Mouse (Mus musculus) neural tube, embryonic 14.5 days (tissue): ENCODE results near the gene Pkd1. TPM values are rescaled to one million over a fixed set of nuclear protein-coding genes. Genes with fewer than 3 reads are reported as not detected.

Source experiments
- ATAC-seq: fragments of 200-750 bp; cut with Nextera tagmentation; 2 replicates; pipeline ENCODE4 v1.8.0; 2017; ENCODE audit warnings: low read depth, mild to moderate bottlenecking, moderate TSS enrichment, moderate library complexity
- H3K27ac ChIP-seq: fragments of 300-500 bp; sonication (generic); 2 replicates; pipeline ENCODE4 v1.5.1; 2014; ENCODE audit warnings: low read depth, mild to moderate bottlenecking, control low read depth, low read length, moderate library complexity, mixed read lengths
- H3K27me3 ChIP-seq: fragments of 300-500 bp; sonication (generic); 2 replicates; pipeline ENCODE4 v1.6.1; 2014; ENCODE audit warnings: low read length; ENCODE audit not compliant: control insufficient read depth, insufficient read depth
- H3K36me3 ChIP-seq: fragments of 300-500 bp; sonication (generic); 2 replicates; pipeline ENCODE4 v1.6.1; 2014; ENCODE audit warnings: low read length, mixed read lengths; ENCODE audit not compliant: control insufficient read depth, insufficient read depth
- H3K4me1 ChIP-seq: fragments of 300-500 bp; sonication (generic); 2 replicates; pipeline ENCODE4 v1.6.1; 2014; ENCODE audit warnings: low read length; ENCODE audit not compliant: control insufficient read depth, insufficient read depth
- H3K4me2 ChIP-seq: fragments of 300-500 bp; sonication (generic); 2 replicates; pipeline ENCODE4 v1.6.1; 2014; ENCODE audit warnings: mild to moderate bottlenecking, low read depth, low read length, control low read depth
- H3K4me3 ChIP-seq: fragments of 300-500 bp; sonication (generic); 2 replicates; pipeline ENCODE4 v1.5.1; 2014; ENCODE audit warnings: low read depth, low read length, control low read depth, mixed read lengths
- H3K9ac ChIP-seq: fragments of 300-500 bp; sonication (generic); replicated peaks from 2 replicates; pipeline ENCODE4 v1.6.1; 2014; ENCODE audit warnings: low read depth, mild to moderate bottlenecking, control low read depth, low read length, mixed read lengths
- H3K9me3 ChIP-seq: fragments of 300-500 bp; sonication (generic); 2 replicates; pipeline ENCODE4 v1.6.1; 2016; ENCODE audit warnings: low read length; ENCODE audit not compliant: control insufficient read depth
- WGBS: fragments of 180-500 bp; shearing (Covaris S2); extraction: QIAGEN DNeasy Blood & Tissue Kit; methylation state at CpG from one replicate; pipeline ENCODE4 v1.1.7; 2014; 5-methylcytosine and 5-hydroxymethylcytosine counted together
- polyA plus RNA-seq: library from polyadenylated mRNA; unstranded; fragments of >200 nt; fragmentation: Nextera tagmentation; extraction: Ambion mirVana; gene quantifications from 2 replicates; pipeline ENCODE4 v1.2.1, GENCODE M21; 2014

The Pkd1 gene
- polyA plus RNA-seq, 1 experiment from 2014 or later, result 30.8 TPM

DNA sequence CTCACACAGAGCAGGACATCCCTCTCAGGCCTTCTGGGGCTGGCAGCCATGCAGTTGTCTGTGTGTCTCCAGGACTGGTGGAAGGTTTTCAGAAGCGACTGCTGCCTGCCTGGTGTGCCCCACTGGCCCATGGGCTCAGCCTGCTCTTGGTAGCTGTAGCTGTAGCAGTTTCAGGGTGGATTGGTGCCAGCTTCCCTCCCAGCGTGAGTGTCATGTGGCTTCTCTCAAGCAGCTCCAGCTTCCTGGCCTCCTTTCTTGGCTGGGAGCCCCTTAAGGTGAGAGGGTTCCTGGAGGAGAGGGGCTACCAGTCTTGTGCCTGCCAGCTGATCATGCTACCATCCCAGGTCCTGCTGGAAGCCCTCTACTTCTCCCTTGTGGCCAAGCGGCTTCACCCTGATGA is 41.3 kb downstream of the Pkd1 start:
- H3K4me1 ChIP-seq, result no peaks in the 10 kb centered on the region
- no peaks in the 10 kb centered on the region for H3K9me3 ChIP-seq
- H3K9ac ChIP-seq, result no peak overlapping the region
- H3K4me2 ChIP-seq, result no peak overlapping the region
- no peak overlapping the region for H3K4me3 ChIP-seq
- 88% methylated on average over 3 of the region's 3 CpGs for WGBS
- no peak overlapping the region for H3K27ac ChIP-seq
- H3K27me3 ChIP-seq, result no peaks in the 10 kb centered on the region
- H3K36me3 ChIP-seq, result peaks cover 83% of the 10 kb centered on the region
- no peak for ATAC-seq

DNA sequence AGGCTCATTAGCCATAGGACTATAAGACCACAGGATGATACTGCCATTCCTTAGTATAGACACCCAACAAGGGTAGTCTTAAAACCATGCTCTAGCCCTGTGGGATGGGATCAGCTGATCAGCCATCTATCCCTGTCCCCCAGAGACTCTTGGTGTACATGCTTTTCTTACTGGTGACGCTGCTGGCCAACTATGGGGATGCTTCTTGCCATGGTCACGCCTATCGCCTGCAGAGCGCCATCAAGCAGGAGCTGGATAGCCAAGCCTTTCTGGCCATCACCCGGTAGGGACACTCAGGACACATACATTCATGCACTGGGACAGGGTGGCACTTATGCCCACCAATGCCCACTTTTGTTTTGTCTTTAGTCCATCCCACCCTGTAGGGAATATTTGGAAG is 42.1 kb downstream of the Pkd1 start:
- peaks cover 83% of the 10 kb centered on the region for H3K36me3 ChIP-seq
- no peak for ATAC-seq

DNA sequence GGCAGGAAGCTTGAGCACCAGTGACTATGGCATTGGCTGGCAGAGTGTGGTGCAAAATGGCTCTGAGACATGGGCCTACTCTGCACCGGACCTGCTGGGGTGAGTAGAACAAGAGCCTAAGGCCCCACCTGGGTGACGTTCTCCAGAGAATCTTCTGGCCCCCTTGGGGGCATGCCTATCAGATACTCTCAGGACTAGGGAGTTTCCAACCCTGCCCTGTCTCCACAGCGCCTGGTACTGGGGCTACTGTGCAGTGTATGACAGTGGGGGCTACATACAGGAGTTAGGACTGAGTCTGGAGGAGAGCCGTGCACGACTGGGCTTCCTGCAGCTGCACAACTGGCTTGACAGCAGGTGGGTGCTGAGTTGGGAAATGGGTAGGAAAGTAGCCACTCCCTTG is 43.6 kb downstream of the Pkd1 start:
- Histone ChIP-seq H3K9me3 (no peaks in the 10 kb centered on the region), H3K4me1 (no peaks in the 10 kb centered on the region), H3K4me2 (no peak overlapping the region), H3K4me3 (no peak overlapping the region), H3K27me3 (no peaks in the 10 kb centered on the region), H3K36me3 (peaks cover 85% of the 10 kb centered on the region), H3K27ac (0 out of 2 replicates have a peak overlapping the region, but pooled peaks have one; percentile 5), H3K9ac (no peak overlapping the region)
- 86% methylated on average over 5 of the region's 5 CpGs for WGBS
- ATAC-seq, result no peak

More for the DNA sequence above, 42.1 kb downstream of the Pkd1 start:
- H3K9me3 ChIP-seq, result no peaks in the 10 kb centered on the region
- H3K9ac ChIP-seq, result no peak overlapping the region
- WGBS, result 94% methylated on average over 5 of the region's 5 CpGs
- H3K4me3 ChIP-seq, result no peak overlapping the region
- no peaks in the 10 kb centered on the region for H3K4me1 ChIP-seq
- H3K27me3 ChIP-seq, result no peaks in the 10 kb centered on the region
- no peak overlapping the region for H3K4me2 ChIP-seq
- H3K27ac ChIP-seq, result no peak overlapping the region

- Histone ChIP-seq H3K4me3 (no peak overlapping the region), H3K9me3 (no peaks in the 10 kb centered on the region), H3K27ac (no peak overlapping the region), H3K9ac (no peak overlapping the region), H3K4me1 (no peaks in the 10 kb centered on the region), H3K27me3 (no peaks in the 10 kb centered on the region), H3K36me3 (peaks cover 91% of the 10 kb centered on the region), H3K4me2 (no peak overlapping the region)
- no peak for ATAC-seq
- WGBS, result 95% methylated on average over 26 of the region's 26 CpGs
Measured at GRCm38 (mm10) chr17:24593992-24594890, 44.6 kb downstream of the Pkd1 start.

- H3K4me3 ChIP-seq, result no peak overlapping the region
- 81% methylated on average over 17 of the region's 17 CpGs for WGBS
- H3K9ac ChIP-seq, result no peak overlapping the region
- H3K9me3 ChIP-seq, result no peaks in the 10 kb centered on the region
- H3K4me1 ChIP-seq, result no peaks in the 10 kb centered on the region
- peaks cover 90% of the 10 kb centered on the region for H3K36me3 ChIP-seq
- no peak overlapping the region for H3K4me2 ChIP-seq
- no peaks in the 10 kb centered on the region for H3K27me3 ChIP-seq
- no peak for ATAC-seq
- no peak overlapping the region for H3K27ac ChIP-seq
Measured at GRCm38 (mm10) chr17:24595126-24596072, 45.8 kb downstream of the Pkd1 start.

GRCm38 (mm10) chr17:24596073-24596466 is 46.4 kb downstream of the Pkd1 start:
- Histone ChIP-seq H3K36me3 (peaks cover 87% of the 10 kb centered on the region), H3K27me3 (no peaks in the 10 kb centered on the region), H3K4me1 (no peaks in the 10 kb centered on the region), H3K27ac (no peak overlapping the region), H3K4me3 (no peak overlapping the region), H3K4me2 (no peak overlapping the region), H3K9me3 (no peaks in the 10 kb centered on the region), H3K9ac (no peak overlapping the region)
- WGBS, result 80% methylated on average over 5 of the region's 5 CpGs
- ATAC-seq, result no peak

DNA sequence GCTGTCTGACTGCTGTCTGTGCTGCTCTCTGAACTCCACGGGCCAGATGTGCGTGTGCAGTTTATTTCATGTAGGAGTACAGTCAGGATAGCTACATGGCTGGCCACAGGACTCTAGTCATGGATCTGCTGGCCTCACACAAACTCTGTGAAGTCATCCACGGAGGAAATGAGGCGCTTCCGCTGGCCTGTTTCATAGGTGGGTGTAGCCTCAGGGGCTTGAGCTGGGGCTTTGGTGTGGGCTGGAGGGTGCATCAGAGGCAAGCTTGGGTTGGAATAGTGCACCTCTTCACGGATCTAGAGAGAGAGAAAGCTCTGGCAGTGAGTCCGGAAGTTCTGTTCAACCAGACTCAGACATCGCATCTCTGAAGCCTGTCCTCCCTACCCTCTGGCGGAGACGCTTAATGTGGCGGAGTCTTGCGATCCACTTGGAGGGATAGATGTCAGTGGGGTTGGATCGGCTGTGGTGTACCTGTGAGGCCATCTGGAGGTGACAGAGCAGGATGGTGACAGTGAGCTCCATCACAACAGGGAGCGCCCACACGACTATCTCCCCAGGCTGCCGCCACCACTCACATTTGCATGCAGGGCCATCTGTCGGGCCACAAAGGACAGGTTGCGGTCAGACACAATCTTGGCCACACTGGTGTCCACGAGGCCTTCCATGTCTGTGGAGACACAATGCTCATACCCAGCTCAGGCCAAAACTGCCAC is 47.0 kb downstream of the Pkd1 start:
- Histone ChIP-seq H3K27me3 (no peaks in the 10 kb centered on the region), H3K27ac (no peak overlapping the region), H3K9ac (no peak overlapping the region), H3K4me3 (no peak overlapping the region), H3K4me1 (no peaks in the 10 kb centered on the region), H3K9me3 (no peaks in the 10 kb centered on the region), H3K36me3 (peaks cover 85% of the 10 kb centered on the region), H3K4me2 (no peak overlapping the region)
- 92% methylated on average over 19 of the region's 19 CpGs for WGBS
- ATAC-seq, result no peak

DNA sequence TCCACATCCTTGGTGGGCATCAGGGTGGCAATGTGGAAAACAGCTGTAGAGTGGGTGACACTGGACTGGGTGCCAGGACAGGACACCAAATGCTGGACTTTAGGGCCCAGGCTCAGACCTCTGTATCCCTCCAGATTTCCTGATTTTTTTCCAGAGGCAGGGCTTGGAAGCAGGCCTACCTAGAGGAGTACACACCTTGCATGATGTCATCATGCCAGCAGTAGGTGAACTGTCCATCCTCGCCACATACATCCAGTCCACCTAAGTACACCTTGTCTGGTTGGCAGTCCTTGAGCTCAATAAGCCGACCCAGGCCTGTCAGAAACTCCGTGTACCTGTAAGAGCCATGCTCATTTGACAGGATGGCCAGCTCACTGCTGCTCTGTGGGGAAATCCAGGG is 48.4 kb downstream of the Pkd1 start:
- H3K4me1 ChIP-seq, result no peaks in the 10 kb centered on the region
- H3K36me3 ChIP-seq, result peaks cover 86% of the 10 kb centered on the region
- no peak overlapping the region for H3K27ac ChIP-seq
- ATAC-seq, result no peak
- H3K4me3 ChIP-seq, result no peak overlapping the region
- H3K9me3 ChIP-seq, result no peaks in the 10 kb centered on the region
- H3K9ac ChIP-seq, result no peak overlapping the region
- 94% methylated on average over 3 of the region's 3 CpGs for WGBS
- no peak overlapping the region for H3K4me2 ChIP-seq
- no peaks in the 10 kb centered on the region for H3K27me3 ChIP-seq
